Mouse (Mus musculus): ENCODE measurements around the gene BC052040. TPM values are rescaled to one million over a fixed set of nuclear protein-coding genes. Genes with fewer than 3 reads are reported as not detected.
A peak's percentile ranks its signal among the peaks of the same experiment; 100 is the strongest.

BC052040 gene
- polyA plus RNA-seq, 1 experiment from 2014 or later, result 12.9 TPM

DNA sequence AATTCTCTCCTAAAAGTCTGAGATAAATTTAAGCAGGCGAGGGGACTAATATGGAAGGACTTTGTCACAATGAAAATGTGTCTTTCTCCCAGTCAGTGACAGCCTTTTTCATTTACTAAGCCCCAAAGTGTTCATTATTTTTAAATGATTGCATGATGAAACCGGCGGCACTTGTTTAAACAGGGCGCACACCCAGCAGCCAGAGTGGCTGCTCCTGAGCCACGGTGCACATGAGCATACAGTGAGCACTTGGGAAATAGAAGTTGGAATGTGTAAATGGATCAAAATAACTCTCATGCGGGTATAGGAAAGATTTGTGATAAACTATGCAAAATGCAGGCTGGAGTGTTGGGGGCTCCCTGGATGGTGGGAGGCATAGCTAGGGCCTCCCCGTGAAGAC lies 169.7 kb downstream of the BC052040 start:
- Histone ChIP-seq H3K27ac (ENCODE audit: low read length) (no peak overlapping the region), H3K4me3 (ENCODE audit: low read length) (no peak overlapping the region), H3K9me3 (replicated peaks; ENCODE audit: control insufficient read depth, low read length) (no peaks in the 10 kb centered on the region), H3K36me3 (ENCODE audit: control insufficient read depth, insufficient read depth) (no peaks in the 10 kb centered on the region), H3K9ac (ENCODE audit: low read length) (no peak overlapping the region), H3K4me1 (ENCODE audit: control insufficient read depth, insufficient read depth, low read length) (no peaks in the 10 kb centered on the region), H3K4me2 (ENCODE audit: low read depth, low read length) (no peak overlapping the region), H3K27me3 (ENCODE audit: control insufficient read depth, insufficient read depth, low read length) (no peaks in the 10 kb centered on the region)
- WGBS, result 72% methylated on average over 7 of the region's 7 CpGs
- ATAC-seq (replicated peaks; ENCODE audit: extremely low read depth, insufficient read depth, low FRiP score), result no peak

- Histone ChIP-seq H3K9ac (ENCODE audit: low read length) (peak overlapping the region; percentile 48), H3K27ac (ENCODE audit: low read length) (peak overlapping the region; percentile 67), H3K36me3 (ENCODE audit: control insufficient read depth, insufficient read depth) (no peaks in the 10 kb centered on the region), H3K27me3 (ENCODE audit: control insufficient read depth, insufficient read depth, low read length) (no peaks in the 10 kb centered on the region), H3K9me3 (replicated peaks; ENCODE audit: control insufficient read depth, low read length) (no peaks in the 10 kb centered on the region), H3K4me3 (ENCODE audit: low read length) (no peak overlapping the region), H3K4me2 (ENCODE audit: low read depth, low read length) (peak overlapping the region; percentile 43), H3K4me1 (ENCODE audit: control insufficient read depth, insufficient read depth, low read length) (peaks cover 9% of the 10 kb centered on the region)
- ATAC-seq (replicated peaks; ENCODE audit: extremely low read depth, insufficient read depth, low FRiP score), result peak; percentile 75
- WGBS, result 34% methylated on average over 6 of the region's 6 CpGs
Measured at GRCm38 (mm10) chr2:115757685-115758084, 176.2 kb downstream of the BC052040 start.

DNA sequence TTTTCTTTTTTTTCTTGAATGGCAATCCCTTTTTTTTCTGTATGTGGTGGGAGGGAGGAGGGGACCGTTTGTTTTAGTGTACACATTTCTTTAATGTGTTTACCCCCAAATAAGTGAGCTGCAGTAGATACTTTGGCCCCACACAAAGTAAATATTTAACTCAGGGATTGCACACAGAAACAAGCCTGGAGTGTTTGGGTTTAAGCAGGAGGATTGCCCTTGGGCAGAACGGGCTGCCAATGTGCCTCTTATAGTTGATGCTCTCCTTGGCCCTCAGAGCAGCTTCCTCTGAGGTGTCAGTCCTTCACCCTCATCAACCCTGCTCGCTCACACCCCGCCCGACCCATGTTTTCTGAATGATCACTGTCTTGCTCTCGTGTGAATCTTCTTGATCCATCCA lies 177.0 kb downstream of the BC052040 start:
- H3K27me3 ChIP-seq (ENCODE audit: control insufficient read depth, insufficient read depth, low read length), result no peaks in the 10 kb centered on the region
- peaks cover 9% of the 10 kb centered on the region for H3K4me1 ChIP-seq (ENCODE audit: control insufficient read depth, insufficient read depth, low read length)
- no peak overlapping the region for H3K4me3 ChIP-seq (ENCODE audit: low read length)
- WGBS, result 80% methylated on average over 6 of the region's 6 CpGs
- ATAC-seq (replicated peaks; ENCODE audit: extremely low read depth, insufficient read depth, low FRiP score), result no peak
- no peaks in the 10 kb centered on the region for H3K36me3 ChIP-seq (ENCODE audit: control insufficient read depth, insufficient read depth)
- no peak overlapping the region for H3K4me2 ChIP-seq (ENCODE audit: low read depth, low read length)
- no peak overlapping the region for H3K27ac ChIP-seq (ENCODE audit: low read length)
- H3K9me3 ChIP-seq (replicated peaks; ENCODE audit: control insufficient read depth, low read length), result no peaks in the 10 kb centered on the region
- H3K9ac ChIP-seq (ENCODE audit: low read length), result no peak overlapping the region

- Histone ChIP-seq H3K9ac (ENCODE audit: low read length) (no peak overlapping the region), H3K36me3 (ENCODE audit: control insufficient read depth, insufficient read depth) (no peaks in the 10 kb centered on the region), H3K27ac (ENCODE audit: low read length) (no peak overlapping the region), H3K4me2 (ENCODE audit: low read depth, low read length) (no peak overlapping the region), H3K4me3 (ENCODE audit: low read length) (no peak overlapping the region), H3K9me3 (replicated peaks; ENCODE audit: control insufficient read depth, low read length) (no peaks in the 10 kb centered on the region), H3K27me3 (ENCODE audit: control insufficient read depth, insufficient read depth, low read length) (no peaks in the 10 kb centered on the region), H3K4me1 (ENCODE audit: control insufficient read depth, insufficient read depth, low read length) (0 out of 2 replicates have a peak, but pooled peaks cover 2% of the 10 kb centered on the region)
- no peak for ATAC-seq (replicated peaks; ENCODE audit: extremely low read depth, insufficient read depth, low FRiP score)
- WGBS, result 86% methylated on average over 8 of the region's 8 CpGs
Measured at GRCm38 (mm10) chr2:115764595-115765305, 183.2 kb downstream of the BC052040 start.

DNA sequence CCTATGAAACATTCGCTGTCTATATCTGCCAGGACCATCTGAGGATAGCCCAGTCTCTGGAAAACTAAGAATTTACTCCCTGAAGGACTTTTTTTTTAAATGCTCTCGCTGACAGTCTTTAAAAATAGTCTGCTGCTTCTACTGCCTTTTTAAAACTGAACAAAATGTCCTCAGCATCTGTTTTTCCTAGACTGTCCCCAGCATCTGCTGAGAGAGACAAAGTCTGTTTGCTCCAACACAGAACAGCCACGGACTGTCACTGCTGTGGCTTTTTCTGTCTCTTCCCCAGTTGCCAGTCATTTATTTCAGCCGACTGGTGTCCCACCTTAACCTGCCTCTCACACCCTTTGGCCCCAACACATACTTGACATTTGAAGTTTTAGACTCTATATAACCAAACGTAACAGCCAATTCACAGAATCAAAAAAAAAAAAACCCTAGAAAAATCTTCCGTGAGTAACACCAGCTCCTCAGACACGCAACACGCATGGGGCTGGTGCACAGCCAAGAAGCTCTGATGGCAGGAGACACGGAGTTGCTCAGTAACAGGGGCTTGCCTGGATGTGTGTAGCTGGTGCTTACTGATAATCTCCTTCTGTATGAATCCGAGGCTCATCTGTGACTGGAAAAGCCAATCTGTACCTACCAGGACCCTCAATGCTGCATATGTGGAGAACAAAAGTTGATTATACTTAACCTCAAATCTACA lies 188.2 kb downstream of the BC052040 start:
- no peaks in the 10 kb centered on the region for H3K4me1 ChIP-seq (ENCODE audit: control insufficient read depth, insufficient read depth, low read length)
- H3K4me3 ChIP-seq (ENCODE audit: low read length), result no peak overlapping the region
- 86% methylated on average over 10 of the region's 10 CpGs for WGBS
- H3K27ac ChIP-seq (ENCODE audit: low read length), result no peak overlapping the region
- no peaks in the 10 kb centered on the region for H3K27me3 ChIP-seq (ENCODE audit: control insufficient read depth, insufficient read depth, low read length)
- no peaks in the 10 kb centered on the region for H3K36me3 ChIP-seq (ENCODE audit: control insufficient read depth, insufficient read depth)
- no peak for ATAC-seq (replicated peaks; ENCODE audit: extremely low read depth, insufficient read depth, low FRiP score)
- no peak overlapping the region for H3K4me2 ChIP-seq (ENCODE audit: low read depth, low read length)
- H3K9me3 ChIP-seq (replicated peaks; ENCODE audit: control insufficient read depth, low read length), result no peaks in the 10 kb centered on the region
- H3K9ac ChIP-seq (ENCODE audit: low read length), result no peak overlapping the region

DNA sequence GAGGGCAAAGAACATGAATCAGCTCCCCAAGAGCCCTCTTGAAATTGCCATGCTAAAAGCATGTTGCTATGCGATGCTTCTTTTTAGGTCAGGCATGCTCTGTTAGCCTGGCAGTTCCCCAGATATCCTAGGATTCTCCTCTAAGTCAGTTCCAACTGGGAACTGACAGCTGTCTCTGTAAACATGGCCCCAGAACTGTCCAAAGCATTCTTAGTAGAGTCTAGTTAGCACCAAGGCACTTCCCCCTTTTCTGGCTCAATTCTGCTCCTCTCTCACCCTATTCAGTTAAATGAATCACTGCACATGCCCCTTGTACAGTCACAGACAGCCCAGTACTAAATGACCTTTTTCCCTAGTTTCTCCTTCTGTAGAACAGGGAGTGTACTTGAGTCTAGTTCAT lies 191.2 kb downstream of the BC052040 start:
- H3K27me3 ChIP-seq (ENCODE audit: control insufficient read depth, insufficient read depth, low read length), result no peaks in the 10 kb centered on the region
- no peak overlapping the region for H3K27ac ChIP-seq (ENCODE audit: low read length)
- H3K4me1 ChIP-seq (ENCODE audit: control insufficient read depth, insufficient read depth, low read length), result peaks cover 18% of the 10 kb centered on the region
- ATAC-seq (replicated peaks; ENCODE audit: extremely low read depth, insufficient read depth, low FRiP score), result no peak
- no peaks in the 10 kb centered on the region for H3K9me3 ChIP-seq (replicated peaks; ENCODE audit: control insufficient read depth, low read length)
- H3K4me3 ChIP-seq (ENCODE audit: low read length), result no peak overlapping the region
- H3K36me3 ChIP-seq (ENCODE audit: control insufficient read depth, insufficient read depth), result no peaks in the 10 kb centered on the region
- H3K9ac ChIP-seq (ENCODE audit: low read length), result no peak overlapping the region
- 79% methylated on average over 1 of the region's 1 CpGs for WGBS
- no peak overlapping the region for H3K4me2 ChIP-seq (ENCODE audit: low read depth, low read length)

- no peak overlapping the region for H3K27ac ChIP-seq (ENCODE audit: low read length)
- H3K27me3 ChIP-seq (ENCODE audit: control insufficient read depth, insufficient read depth, low read length), result no peaks in the 10 kb centered on the region
- peaks cover 19% of the 10 kb centered on the region for H3K4me1 ChIP-seq (ENCODE audit: control insufficient read depth, insufficient read depth, low read length)
- no peaks in the 10 kb centered on the region for H3K36me3 ChIP-seq (ENCODE audit: control insufficient read depth, insufficient read depth)
- 67% methylated on average over 5 of the region's 5 CpGs for WGBS
- no peak overlapping the region for H3K9ac ChIP-seq (ENCODE audit: low read length)
- no peaks in the 10 kb centered on the region for H3K9me3 ChIP-seq (replicated peaks; ENCODE audit: control insufficient read depth, low read length)
- ATAC-seq (replicated peaks; ENCODE audit: extremely low read depth, insufficient read depth, low FRiP score), result no peak
- H3K4me2 ChIP-seq (ENCODE audit: low read depth, low read length), result no peak overlapping the region
- no peak overlapping the region for H3K4me3 ChIP-seq (ENCODE audit: low read length)
Measured at GRCm38 (mm10) chr2:115774153-115774908, 192.8 kb downstream of the BC052040 start.

GRCm38 (mm10) chr2:115775488-115776217 lies 194.1 kb downstream of the BC052040 start:
- Histone ChIP-seq H3K36me3 (ENCODE audit: control insufficient read depth, insufficient read depth) (no peaks in the 10 kb centered on the region), H3K9ac (ENCODE audit: low read length) (no peak overlapping the region), H3K4me3 (ENCODE audit: low read length) (no peak overlapping the region), H3K27ac (ENCODE audit: low read length) (no peak overlapping the region; the same call in 1 of the 2 replicates), H3K9me3 (replicated peaks; ENCODE audit: control insufficient read depth, low read length) (no peaks in the 10 kb centered on the region), H3K27me3 (ENCODE audit: control insufficient read depth, insufficient read depth, low read length) (no peaks in the 10 kb centered on the region), H3K4me1 (ENCODE audit: control insufficient read depth, insufficient read depth, low read length) (peaks cover 21% of the 10 kb centered on the region), H3K4me2 (ENCODE audit: low read depth, low read length) (no peak overlapping the region)
- 53% methylated on average over 8 of the region's 8 CpGs for WGBS
- no peak for ATAC-seq (replicated peaks; ENCODE audit: extremely low read depth, insufficient read depth, low FRiP score)

Measured in heart, embryonic 16.5 days (tissue).